Mouse (Mus musculus): Measurements from ENCODE around the gene Alkbh8. TPM values are rescaled to one million over a fixed set of nuclear protein-coding genes. Genes with fewer than 3 reads are reported as not detected.
"Not testable (repeated sequence)": the region's sequence is repeated elsewhere in the genome, so short reads cannot be mapped to it uniquely, and the experiment has no call there.

The Alkbh8 gene
- 53.2 and 56.8 TPM in 2 replicates for polyA plus RNA-seq (2015; fragmentation: Nextera tagmentation; extraction: Ambion mirVana)

GRCm38 (mm10) chr9:3334962-3335767 lies at the start of gene Alkbh8:
Alkbh8 (plus strand) TSS chr9:3335140.
- peak; percentile 98 for ATAC-seq (ENCODE audit: low read depth)
- peak within 1 kb of the TSS; percentile 59 for H3K4me2 ChIP-seq
- H3K4me1 ChIP-seq (replicated peaks) = peaks cover 5% of the 10 kb centered on the region
- peaks cover 9% of the 10 kb centered on the region for H3K36me3 ChIP-seq
- peak within 1 kb of the TSS; percentile 70 for H3K4me3 ChIP-seq
- H3K9ac ChIP-seq = peak within 1 kb of the TSS; percentile 84
- H3K27ac ChIP-seq (replicated peaks) = peak within 1 kb of the TSS; percentile 85
- H3K27me3 ChIP-seq = no peaks in the 10 kb centered on the region
- H3K9me3 ChIP-seq = no peaks in the 10 kb centered on the region
- WGBS = under 1% methylated on average over 20 of the region's 20 CpGs

GRCm38 (mm10) chr9:3309292-3309836 lies 25.6 kb upstream of the Alkbh8 start:
- Histone ChIP-seq H3K4me3 (no peak overlapping the region), H3K9me3 (peaks cover 2% of the 10 kb centered on the region; the same call in 1 of the 2 replicates), H3K36me3 (no peaks in the 10 kb centered on the region), H3K4me2 (no peak overlapping the region), H3K4me1 (replicated peaks) (no peaks in the 10 kb centered on the region), H3K27me3 (no peaks in the 10 kb centered on the region), H3K27ac (replicated peaks) (no peak overlapping the region), H3K9ac (no peak overlapping the region)
- no peak for ATAC-seq (ENCODE audit: low read depth)

GRCm38 (mm10) chr9:3310016-3310415 lies 24.9 kb upstream of the Alkbh8 start:
- Histone ChIP-seq H3K4me1 (replicated peaks) (no peaks in the 10 kb centered on the region), H3K27ac (replicated peaks) (no peak overlapping the region), H3K27me3 (no peaks in the 10 kb centered on the region), H3K9me3 (peaks cover 2% of the 10 kb centered on the region; the same call in 1 of the 2 replicates), H3K4me3 (no peak overlapping the region), H3K9ac (no peak overlapping the region), H3K36me3 (no peaks in the 10 kb centered on the region), H3K4me2 (no peak overlapping the region)
- ATAC-seq (ENCODE audit: low read depth) = no peak
- WGBS = 85% methylated on average over 2 of the region's 2 CpGs

GRCm38 (mm10) chr9:3327342-3328053 lies 7.4 kb upstream of the Alkbh8 start:
- H3K4me3 ChIP-seq; H3K36me3 ChIP-seq; H3K27ac ChIP-seq (replicated peaks); ATAC-seq (ENCODE audit: low read depth); H3K27me3 ChIP-seq; H3K9ac ChIP-seq; H3K4me2 ChIP-seq; H3K4me1 ChIP-seq (replicated peaks); H3K9me3 ChIP-seq: not testable (repeated sequence)
- 60% methylated on average over 9 of the region's 9 CpGs for WGBS

GRCm38 (mm10) chr9:3328054-3328595 lies 6.8 kb upstream of the Alkbh8 start:
- Histone ChIP-seq H3K4me1 (replicated peaks) (no peaks in the 10 kb centered on the region), H3K36me3 (no peaks in the 10 kb centered on the region), H3K9me3 (no peaks in the 10 kb centered on the region), H3K27me3 (no peaks in the 10 kb centered on the region), H3K27ac (replicated peaks) (no peak overlapping the region), H3K4me2 (no peak overlapping the region), H3K9ac (no peak overlapping the region), H3K4me3 (no peak overlapping the region)
- 74% methylated on average over 3 of the region's 3 CpGs for WGBS
- no peak for ATAC-seq (ENCODE audit: low read depth)

- Histone ChIP-seq H3K27me3 (no peaks in the 10 kb centered on the region), H3K9ac (no peak overlapping the region), H3K4me3 (no peak overlapping the region), H3K9me3 (no peaks in the 10 kb centered on the region), H3K4me1 (replicated peaks) (no peaks in the 10 kb centered on the region), H3K27ac (replicated peaks) (no peak overlapping the region), H3K36me3 (no peaks in the 10 kb centered on the region), H3K4me2 (no peak overlapping the region)
- ATAC-seq (ENCODE audit: low read depth) = no peak
Observed at GRCm38 (mm10) chr9:3330319-3330718, 4.6 kb upstream of the Alkbh8 start.

- no peaks in the 10 kb centered on the region for H3K9me3 ChIP-seq
- no peaks in the 10 kb centered on the region for H3K4me1 ChIP-seq (replicated peaks)
- H3K27me3 ChIP-seq = no peaks in the 10 kb centered on the region
- H3K27ac ChIP-seq (replicated peaks) = no peak overlapping the region
- no peak for ATAC-seq (ENCODE audit: low read depth)
- no peak overlapping the region for H3K9ac ChIP-seq
- no peaks in the 10 kb centered on the region for H3K36me3 ChIP-seq
- 79% methylated on average over 3 of the region's 3 CpGs for WGBS
- no peak overlapping the region for H3K4me3 ChIP-seq
- no peak overlapping the region for H3K4me2 ChIP-seq
Observed at GRCm38 (mm10) chr9:3330737-3331384, 4.1 kb upstream of the Alkbh8 start.

- Histone ChIP-seq H3K4me2 (peak overlapping the region; percentile 59), H3K9me3 (no peaks in the 10 kb centered on the region), H3K27me3 (no peaks in the 10 kb centered on the region), H3K27ac (replicated peaks) (no peak overlapping the region), H3K36me3 (peaks cover 18% of the 10 kb centered on the region), H3K4me3 (peak overlapping the region; percentile 18; the same call in 1 of the 2 replicates), H3K9ac (no peak overlapping the region), H3K4me1 (replicated peaks) (peaks cover 5% of the 10 kb centered on the region)
- 86% methylated on average over 3 of the region's 3 CpGs for WGBS
- ATAC-seq (ENCODE audit: low read depth) = no peak
Observed at GRCm38 (mm10) chr9:3336661-3337060, 1.7 kb downstream of the Alkbh8 start.

GRCm38 (mm10) chr9:3345136-3345535 lies 10.2 kb downstream of the Alkbh8 start:
- H3K9ac ChIP-seq = no peak overlapping the region
- H3K36me3 ChIP-seq = peaks cover 59% of the 10 kb centered on the region
- no peak overlapping the region for H3K4me2 ChIP-seq
- H3K9me3 ChIP-seq = no peaks in the 10 kb centered on the region
- H3K27ac ChIP-seq (replicated peaks) = no peak overlapping the region
- H3K27me3 ChIP-seq = no peaks in the 10 kb centered on the region
- no peak for ATAC-seq (ENCODE audit: low read depth)
- no peak overlapping the region for H3K4me3 ChIP-seq
- no peaks in the 10 kb centered on the region for H3K4me1 ChIP-seq (replicated peaks)

GRCm38 (mm10) chr9:3345967-3346366 lies 11.0 kb downstream of the Alkbh8 start:
- Histone ChIP-seq H3K4me1 (replicated peaks) (no peaks in the 10 kb centered on the region), H3K27me3 (no peaks in the 10 kb centered on the region), H3K27ac (replicated peaks) (no peak overlapping the region), H3K36me3 (peaks cover 62% of the 10 kb centered on the region), H3K9ac (no peak overlapping the region), H3K4me3 (no peak overlapping the region), H3K9me3 (no peaks in the 10 kb centered on the region), H3K4me2 (no peak overlapping the region)
- ATAC-seq (ENCODE audit: low read depth) = no peak
- WGBS = 77% methylated on average over 1 of the region's 1 CpGs

- no peaks in the 10 kb centered on the region for H3K4me1 ChIP-seq (replicated peaks)
- H3K9ac ChIP-seq = no peak overlapping the region
- H3K4me2 ChIP-seq = no peak overlapping the region
- no peak overlapping the region for H3K27ac ChIP-seq (replicated peaks)
- H3K9me3 ChIP-seq = no peaks in the 10 kb centered on the region
- no peak overlapping the region for H3K4me3 ChIP-seq
- 88% methylated on average over 1 of the region's 1 CpGs for whole genome bisulfite sequencing
- H3K27me3 ChIP-seq = no peaks in the 10 kb centered on the region
- ATAC-seq (ENCODE audit: low read depth) = no peak
- H3K36me3 ChIP-seq = peaks cover 58% of the 10 kb centered on the region
Observed at GRCm38 (mm10) chr9:3350056-3350455, 15.1 kb downstream of the Alkbh8 start.

GRCm38 (mm10) chr9:3376323-3376722 lies 41.4 kb downstream of the Alkbh8 start:
- H3K36me3 ChIP-seq = peaks cover 36% of the 10 kb centered on the region
- not testable (repeated sequence) for H3K27ac ChIP-seq (replicated peaks); H3K9me3 ChIP-seq; H3K27me3 ChIP-seq; H3K4me2 ChIP-seq; H3K9ac ChIP-seq; H3K4me3 ChIP-seq; ATAC-seq (ENCODE audit: low read depth); H3K4me1 ChIP-seq (replicated peaks)
- 52% methylated on average over 1 of the region's 1 CpGs for WGBS

Measured in neural tube, embryonic 13.5 days (tissue).